Mouse (Mus musculus) kidney, embryonic 15.5 days (tissue): ENCODE data around the gene Mrpl21. TPM values are rescaled to one million over a fixed set of nuclear protein-coding genes. Genes with fewer than 3 reads are reported as not detected.

Source experiments
- ATAC-seq: fragments of 200-750 bp; cut with Nextera tagmentation; replicated peaks from 2 replicates; pipeline ENCODE4 v1.8.0; 2017; ENCODE audit warnings: moderate TSS enrichment; ENCODE audit not compliant: low FRiP score
- H3K27ac ChIP-seq: fragments of 300-500 bp; sonication (generic); 2 replicates; pipeline ENCODE4 v1.5.1; 2015; ENCODE audit warnings: mild to moderate bottlenecking, inconsistent platforms
- H3K27me3 ChIP-seq: fragments of 300-500 bp; sonication (generic); 2 replicates; pipeline ENCODE4 v1.6.1; 2015; ENCODE audit warnings: inconsistent platforms
- H3K36me3 ChIP-seq: fragments of 300-500 bp; sonication (generic); 2 replicates; pipeline ENCODE4 v1.6.1; 2015; ENCODE audit warnings: inconsistent platforms
- H3K4me1 ChIP-seq: fragments of 300-500 bp; sonication (generic); 2 replicates; pipeline ENCODE4 v1.6.1; 2015; ENCODE audit warnings: inconsistent platforms
- H3K4me2 ChIP-seq: fragments of 300-500 bp; sonication (generic); 2 replicates; pipeline ENCODE4 v1.6.1; 2015; ENCODE audit warnings: moderate library complexity, mild to moderate bottlenecking, inconsistent platforms
- H3K4me3 ChIP-seq: fragments of 300-500 bp; sonication (generic); replicated peaks from 2 replicates; pipeline ENCODE4 v1.5.1; 2015; ENCODE audit warnings: mild to moderate bottlenecking, inconsistent platforms
- H3K9ac ChIP-seq: fragments of 300-500 bp; sonication (generic); 2 replicates; pipeline ENCODE4 v1.6.1; 2015; ENCODE audit warnings: mild to moderate bottlenecking, inconsistent platforms
- H3K9me3 ChIP-seq: fragments of 300-500 bp; sonication (generic); replicated peaks from 2 replicates; pipeline ENCODE4 v1.6.1; 2016; ENCODE audit warnings: inconsistent platforms
- WGBS: fragments of 180-500 bp; shearing (Covaris S2); methylation state at CpG from one replicate; pipeline ENCODE4 v1.1.7; 2015; ENCODE audit warnings: mixed read lengths; 5-methylcytosine and 5-hydroxymethylcytosine counted together
- polyA plus RNA-seq: library from polyadenylated mRNA; unstranded; fragments of >200 nt; fragmentation: Nextera tagmentation; extraction: Ambion mirVana; gene quantifications from 2 replicates; pipeline ENCODE4 v1.2.1, GENCODE M21; 2015

Mrpl21 gene
- polyA plus RNA-seq: 126 and 129 TPM in 2 replicates

DNA sequence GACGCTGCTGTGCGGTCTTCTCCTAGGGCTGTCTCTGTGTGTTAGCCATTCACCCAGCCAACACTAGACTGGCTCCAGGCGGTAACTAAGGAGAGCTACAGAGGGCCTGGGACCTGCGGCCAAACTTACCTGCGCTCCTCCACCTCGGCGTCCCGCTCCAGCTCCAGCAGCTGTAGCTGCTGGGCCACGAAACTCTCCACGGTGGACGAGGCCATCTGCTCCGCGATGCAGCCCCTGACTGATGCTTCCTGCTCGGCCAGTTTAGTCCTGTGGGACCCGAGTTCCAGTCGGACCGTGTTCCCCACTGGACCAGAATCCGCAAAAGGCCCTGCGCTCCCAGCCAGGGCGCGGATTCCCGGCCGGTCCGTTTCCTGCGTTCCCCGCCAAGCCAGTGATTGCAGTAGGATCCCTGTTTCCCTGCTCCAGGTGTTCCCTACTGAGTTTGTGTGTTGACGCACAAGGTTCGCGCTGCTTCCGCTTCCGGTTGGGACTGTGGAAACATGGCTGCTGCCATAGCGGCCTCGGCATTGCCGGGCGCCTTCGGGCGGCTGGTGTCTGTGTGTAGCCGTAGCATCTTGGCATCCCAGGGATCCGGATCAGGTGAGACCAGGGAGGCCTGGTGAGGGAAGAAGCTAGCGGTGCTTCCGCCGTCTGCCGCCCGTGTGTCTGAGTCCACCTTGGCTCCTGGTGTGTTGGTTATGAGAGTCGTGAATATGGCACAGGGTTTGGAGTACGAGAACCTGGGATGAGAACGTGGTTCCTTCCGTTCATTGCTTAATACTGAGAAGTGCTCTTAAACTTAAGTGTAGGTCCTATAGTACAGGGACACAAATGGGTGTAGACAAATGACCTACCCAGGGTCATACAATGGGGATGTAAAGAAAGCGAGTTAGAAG is at the start of gene Mrpl21, which contains the start of gene Ighmbp2:
Mrpl21 (plus strand) TSS at position 330 of the 896 bp plus-strand sequence.
Ighmbp2 (minus strand) TSS at position 446 of the 896 bp plus-strand sequence.
- H3K4me1 ChIP-seq: peaks cover 20% of the 10 kb centered on the region
- peaks cover 61% of the 10 kb centered on the region for H3K36me3 ChIP-seq
- H3K9me3 ChIP-seq: no peaks in the 10 kb centered on the region
- peak within 1 kb of the TSS; percentile 64 for H3K27ac ChIP-seq
- H3K27me3 ChIP-seq: no peaks in the 10 kb centered on the region
- under 1% methylated on average over 49 of the region's 49 CpGs for WGBS
- H3K4me3 ChIP-seq: peak within 1 kb of the TSS; percentile 96
- peak within 1 kb of the TSS; percentile 85 for H3K9ac ChIP-seq
- ATAC-seq: peak; percentile 94
- peak within 1 kb of the TSS; percentile 80 for H3K4me2 ChIP-seq

GRCm38 (mm10) chr19:3260016-3260415 is 22.7 kb upstream of the Mrpl21 start:
- Histone ChIP-seq H3K4me2 (no peak overlapping the region), H3K9ac (no peak overlapping the region), H3K36me3 (peaks cover 50% of the 10 kb centered on the region), H3K27me3 (no peaks in the 10 kb centered on the region), H3K4me1 (no peaks in the 10 kb centered on the region), H3K27ac (no peak overlapping the region), H3K4me3 (no peak overlapping the region), H3K9me3 (no peaks in the 10 kb centered on the region)
- 84% methylated on average over 8 of the region's 8 CpGs for WGBS
- ATAC-seq: no peak

DNA sequence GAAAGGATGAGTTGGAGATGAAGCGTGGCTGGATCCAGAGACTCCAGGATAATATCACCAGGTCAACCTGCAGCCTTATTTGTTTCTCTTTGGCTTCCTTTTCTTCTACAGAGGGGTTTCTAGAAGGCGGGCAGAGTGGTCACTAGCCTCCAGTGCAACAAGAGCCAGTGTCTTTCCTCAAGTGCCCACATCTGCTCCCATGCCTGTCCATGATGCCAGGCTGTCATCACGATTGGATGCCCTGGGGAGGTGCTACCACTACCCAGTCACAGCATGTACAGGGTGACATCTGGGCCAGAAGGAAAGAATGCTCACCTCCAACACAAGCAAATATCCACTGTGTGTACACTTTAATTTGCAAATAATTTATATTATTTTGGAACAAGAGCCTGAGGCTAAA is 22.1 kb upstream of the Mrpl21 start:
- Histone ChIP-seq H3K9ac (no peak overlapping the region), H3K4me2 (no peak overlapping the region), H3K4me3 (no peak overlapping the region), H3K9me3 (no peaks in the 10 kb centered on the region), H3K4me1 (no peaks in the 10 kb centered on the region), H3K27me3 (no peaks in the 10 kb centered on the region), H3K27ac (no peak overlapping the region), H3K36me3 (peaks cover 55% of the 10 kb centered on the region)
- WGBS: 85% methylated on average over 3 of the region's 3 CpGs
- ATAC-seq: no peak

DNA sequence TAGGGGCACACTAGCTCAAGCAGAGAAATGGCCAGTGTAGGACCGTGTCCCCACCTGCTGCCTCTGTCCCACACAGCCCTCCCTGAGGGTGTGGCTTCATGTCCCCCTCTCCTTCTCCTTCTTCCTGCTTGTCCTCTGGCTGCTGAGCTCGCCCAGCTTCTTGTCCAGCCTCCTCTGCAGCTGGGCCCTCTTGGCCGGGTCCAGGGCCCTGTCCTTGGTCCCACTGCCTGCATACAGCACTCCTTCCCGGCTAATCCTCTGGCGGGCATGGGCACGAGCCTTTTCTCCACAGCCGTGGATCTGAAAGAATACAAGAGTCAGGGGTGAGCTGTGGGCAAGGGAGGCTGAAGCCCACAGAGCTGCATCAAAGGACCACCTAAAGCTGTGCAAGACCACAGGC is 21.4 kb upstream of the Mrpl21 start:
- H3K4me1 ChIP-seq: no peaks in the 10 kb centered on the region
- no peak overlapping the region for H3K27ac ChIP-seq
- 91% methylated on average over 7 of the region's 7 CpGs for WGBS
- no peak for ATAC-seq
- peaks cover 62% of the 10 kb centered on the region for H3K36me3 ChIP-seq
- H3K4me3 ChIP-seq: no peak overlapping the region
- no peaks in the 10 kb centered on the region for H3K27me3 ChIP-seq
- H3K9ac ChIP-seq: no peak overlapping the region
- no peaks in the 10 kb centered on the region for H3K9me3 ChIP-seq
- H3K4me2 ChIP-seq: no peak overlapping the region

GRCm38 (mm10) chr19:3261764-3262525 is 20.8 kb upstream of the Mrpl21 start:
- Histone ChIP-seq H3K9me3 (no peaks in the 10 kb centered on the region), H3K4me2 (no peak overlapping the region), H3K9ac (no peak overlapping the region), H3K36me3 (peaks cover 68% of the 10 kb centered on the region), H3K4me1 (no peaks in the 10 kb centered on the region), H3K27me3 (no peaks in the 10 kb centered on the region), H3K4me3 (no peak overlapping the region), H3K27ac (no peak overlapping the region)
- 70% methylated on average over 12 of the region's 12 CpGs for WGBS
- no peak for ATAC-seq

GRCm38 (mm10) chr19:3264348-3264747 is 18.4 kb upstream of the Mrpl21 start:
- ATAC-seq: no peak
- peaks cover 92% of the 10 kb centered on the region for H3K36me3 ChIP-seq
- H3K9me3 ChIP-seq: no peaks in the 10 kb centered on the region
- 93% methylated on average over 6 of the region's 6 CpGs for whole genome bisulfite sequencing
- no peaks in the 10 kb centered on the region for H3K27me3 ChIP-seq
- no peak overlapping the region for H3K4me2 ChIP-seq
- H3K4me3 ChIP-seq: no peak overlapping the region
- H3K9ac ChIP-seq: no peak overlapping the region
- no peaks in the 10 kb centered on the region for H3K4me1 ChIP-seq
- H3K27ac ChIP-seq: no peak overlapping the region

DNA sequence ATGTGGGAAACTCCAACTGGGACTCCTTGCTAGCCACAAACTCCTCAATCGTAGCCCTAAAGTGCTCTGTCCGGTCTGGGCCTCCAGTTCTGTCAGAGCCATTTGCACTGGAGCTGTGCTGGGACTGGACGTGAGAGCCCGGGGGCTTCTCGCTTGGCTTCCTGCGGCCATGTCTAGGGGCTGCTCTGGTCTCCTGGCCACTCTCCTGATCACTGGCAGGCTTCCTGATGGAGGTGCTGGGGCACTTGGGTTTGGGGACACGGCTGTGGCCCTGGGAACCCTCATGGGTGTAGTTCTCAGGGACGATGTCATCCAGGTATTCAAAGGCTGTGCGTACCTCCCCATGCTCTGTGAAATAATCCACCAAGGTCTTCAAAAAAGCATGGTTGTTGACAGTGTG is 17.5 kb upstream of the Mrpl21 start:
- no peak for ATAC-seq
- H3K9ac ChIP-seq: no peak overlapping the region
- H3K27me3 ChIP-seq: no peaks in the 10 kb centered on the region
- peaks cover 94% of the 10 kb centered on the region for H3K36me3 ChIP-seq
- WGBS: 93% methylated on average over 9 of the region's 9 CpGs
- H3K4me1 ChIP-seq: no peaks in the 10 kb centered on the region
- H3K4me3 ChIP-seq: no peak overlapping the region
- H3K27ac ChIP-seq: no peak overlapping the region
- H3K9me3 ChIP-seq: no peaks in the 10 kb centered on the region
- no peak overlapping the region for H3K4me2 ChIP-seq

- Histone ChIP-seq H3K4me1 (no peaks in the 10 kb centered on the region), H3K9ac (no peak overlapping the region), H3K36me3 (peaks cover 94% of the 10 kb centered on the region), H3K9me3 (no peaks in the 10 kb centered on the region), H3K27me3 (no peaks in the 10 kb centered on the region), H3K4me2 (no peak overlapping the region), H3K4me3 (no peak overlapping the region), H3K27ac (no peak overlapping the region)
- WGBS: 90% methylated on average over 5 of the region's 5 CpGs
- ATAC-seq: no peak
Measured at GRCm38 (mm10) chr19:3266136-3266535, 16.6 kb upstream of the Mrpl21 start.

DNA sequence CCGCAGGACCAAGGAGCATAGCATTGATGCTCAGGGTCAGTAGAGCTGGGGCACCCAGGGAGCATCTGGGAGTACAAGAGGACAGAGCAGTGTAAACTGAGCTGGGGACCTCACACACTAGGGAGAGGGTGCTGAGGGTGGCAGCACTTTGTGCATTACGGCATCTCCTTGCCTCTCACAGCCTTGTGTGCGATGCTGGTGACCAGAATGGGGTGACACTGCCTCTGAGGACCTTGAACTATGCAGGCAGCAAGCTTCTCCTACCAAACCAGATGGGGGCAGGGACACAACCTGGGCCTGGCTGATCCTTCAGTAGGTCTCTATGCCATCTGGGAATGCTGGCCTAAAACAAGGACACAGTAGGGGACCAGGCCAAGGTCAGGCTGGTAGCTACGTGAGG is 16.0 kb upstream of the Mrpl21 start:
- H3K36me3 ChIP-seq: peaks cover 94% of the 10 kb centered on the region
- no peaks in the 10 kb centered on the region for H3K9me3 ChIP-seq
- no peaks in the 10 kb centered on the region for H3K4me1 ChIP-seq
- no peak overlapping the region for H3K27ac ChIP-seq
- 92% methylated on average over 4 of the region's 4 CpGs for WGBS
- H3K4me3 ChIP-seq: no peak overlapping the region
- no peaks in the 10 kb centered on the region for H3K27me3 ChIP-seq
- H3K9ac ChIP-seq: no peak overlapping the region
- no peak for ATAC-seq
- no peak overlapping the region for H3K4me2 ChIP-seq

DNA sequence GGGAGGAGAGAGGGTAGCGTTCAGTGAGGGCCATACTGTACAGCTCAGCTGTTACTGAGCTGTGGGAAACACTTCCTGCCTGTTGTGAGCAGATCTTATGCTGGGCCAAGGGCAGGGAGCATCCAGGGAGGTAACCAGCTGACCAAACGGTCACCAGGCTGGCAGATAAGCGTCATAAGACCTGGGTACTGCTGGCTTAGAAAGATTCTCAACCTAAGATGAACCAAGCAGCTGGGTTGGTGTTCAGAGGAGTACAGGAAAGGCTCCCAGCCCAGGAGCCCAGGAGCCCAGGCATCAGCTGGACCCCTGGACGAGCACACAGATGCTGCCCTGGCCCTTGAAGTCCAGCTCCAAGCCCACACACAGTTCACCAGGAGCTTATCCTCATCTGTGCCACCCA is 15.4 kb upstream of the Mrpl21 start:
- no peaks in the 10 kb centered on the region for H3K4me1 ChIP-seq
- no peak overlapping the region for H3K4me3 ChIP-seq
- 89% methylated on average over 4 of the region's 4 CpGs for WGBS
- no peak overlapping the region for H3K27ac ChIP-seq
- no peak overlapping the region for H3K9ac ChIP-seq
- no peaks in the 10 kb centered on the region for H3K9me3 ChIP-seq
- peaks cover 94% of the 10 kb centered on the region for H3K36me3 ChIP-seq
- H3K27me3 ChIP-seq: no peaks in the 10 kb centered on the region
- no peak overlapping the region for H3K4me2 ChIP-seq
- ATAC-seq: no peak

DNA sequence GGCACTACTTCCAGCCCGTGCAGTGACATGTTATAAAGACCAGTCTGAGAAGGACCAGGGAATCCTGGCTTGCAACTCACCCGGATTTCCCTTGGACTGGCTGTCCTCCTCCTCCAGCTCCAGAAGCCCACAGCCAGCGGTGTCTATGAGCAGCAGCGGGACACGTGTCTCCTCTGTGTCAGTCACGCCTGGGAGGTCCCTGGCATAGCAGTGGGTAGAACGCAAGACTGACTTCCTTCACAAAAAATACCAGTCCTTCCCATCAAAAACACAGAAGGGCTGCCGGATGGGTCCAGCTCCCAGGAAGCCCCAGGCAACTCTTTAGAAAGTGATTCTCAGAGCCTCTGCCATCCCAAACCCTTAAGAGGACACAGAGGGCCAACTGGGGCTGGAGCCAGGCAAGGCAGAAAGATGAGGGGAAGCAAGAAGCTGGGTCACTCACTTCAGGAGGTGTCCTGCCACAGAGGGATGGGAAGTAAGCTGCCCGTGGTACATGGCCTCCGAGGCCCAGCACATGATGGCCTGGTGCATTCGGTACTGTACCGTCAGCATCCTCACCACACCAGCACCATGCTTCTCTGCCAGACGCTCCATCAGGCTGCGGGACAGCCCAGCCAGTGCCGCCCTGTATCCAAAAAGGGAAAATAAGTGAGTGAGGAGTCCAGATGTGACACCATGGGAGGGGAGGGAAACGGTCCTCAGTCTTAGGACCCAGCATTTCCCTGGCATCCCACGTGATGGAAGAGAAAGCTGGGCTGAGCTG is 14.3 kb upstream of the Mrpl21 start:
- ATAC-seq: no peak
- WGBS: 93% methylated on average over 17 of the region's 17 CpGs

More for the DNA sequence above, 14.3 kb upstream of the Mrpl21 start:
- H3K36me3 ChIP-seq: peaks cover 97% of the 10 kb centered on the region
- no peaks in the 10 kb centered on the region for H3K4me1 ChIP-seq
- no peak overlapping the region for H3K4me2 ChIP-seq
- no peaks in the 10 kb centered on the region for H3K9me3 ChIP-seq
- H3K9ac ChIP-seq: no peak overlapping the region
- no peak overlapping the region for H3K27ac ChIP-seq
- no peak overlapping the region for H3K4me3 ChIP-seq
- H3K27me3 ChIP-seq: no peaks in the 10 kb centered on the region
